Mouse (Mus musculus) midbrain, embryonic 16.5 days (tissue): ENCODE measurements at regions not wholly inside any gene's neighbourhood (a gene's known extent, or its start where the extent isn't known, plus 50 kb on each side); places are given as distances from the start of the nearest gene placed in this dataset.

Experiments used
- ATAC-seq: fragments of 200-750 bp; cut with Nextera tagmentation; 2 replicates; pipeline ENCODE4 v1.8.0; 2017; ENCODE audit warnings: moderate TSS enrichment
- H3K27ac ChIP-seq: fragments of 300-500 bp; sonication (generic); 2 replicates; pipeline ENCODE4 v1.5.1; 2014; ENCODE audit warnings: mild to moderate bottlenecking, low read length, mixed read lengths
- H3K27me3 ChIP-seq: fragments of 300-500 bp; sonication (generic); 2 replicates; pipeline ENCODE4 v1.6.1; 2014; ENCODE audit warnings: low read depth, low read length, mixed read lengths; ENCODE audit not compliant: control insufficient read depth, insufficient read depth
- H3K36me3 ChIP-seq: fragments of 300-500 bp; sonication (generic); 2 replicates; pipeline ENCODE4 v1.6.1; 2014; ENCODE audit warnings: mild to moderate bottlenecking, low read length, moderate library complexity, mixed read lengths; ENCODE audit not compliant: control insufficient read depth, insufficient read depth
- H3K4me1 ChIP-seq: fragments of 300-500 bp; sonication (generic); 2 replicates; pipeline ENCODE4 v1.6.1; 2014; ENCODE audit warnings: mild to moderate bottlenecking, low read length, mixed read lengths; ENCODE audit not compliant: control insufficient read depth, insufficient read depth
- H3K4me2 ChIP-seq: fragments of 300-500 bp; sonication (generic); 2 replicates; pipeline ENCODE4 v1.6.1; 2014; ENCODE audit warnings: mild to moderate bottlenecking, low read length, mixed read lengths
- H3K4me3 ChIP-seq: fragments of 300-500 bp; sonication (generic); 2 replicates; pipeline ENCODE4 v1.5.1; 2014; ENCODE audit warnings: low read depth, mild to moderate bottlenecking, low read length, moderate library complexity, mixed read lengths
- H3K9ac ChIP-seq: fragments of 300-500 bp; sonication (generic); 2 replicates; pipeline ENCODE4 v1.6.1; 2014; ENCODE audit warnings: low read depth, low read length, mixed read lengths
- H3K9me3 ChIP-seq: fragments of 300-500 bp; sonication (generic); replicated peaks from 2 replicates; pipeline ENCODE4 v1.6.1; 2014; ENCODE audit warnings: mild to moderate bottlenecking, low read length, mixed read lengths; ENCODE audit not compliant: control insufficient read depth, poor library complexity, severe bottlenecking
- WGBS: fragments of 180-500 bp; shearing (Covaris S2); extraction: QIAGEN DNeasy Blood & Tissue Kit; methylation state at CpG from one replicate; pipeline ENCODE4 v1.1.7; 2014; 5-methylcytosine and 5-hydroxymethylcytosine counted together

DNA sequence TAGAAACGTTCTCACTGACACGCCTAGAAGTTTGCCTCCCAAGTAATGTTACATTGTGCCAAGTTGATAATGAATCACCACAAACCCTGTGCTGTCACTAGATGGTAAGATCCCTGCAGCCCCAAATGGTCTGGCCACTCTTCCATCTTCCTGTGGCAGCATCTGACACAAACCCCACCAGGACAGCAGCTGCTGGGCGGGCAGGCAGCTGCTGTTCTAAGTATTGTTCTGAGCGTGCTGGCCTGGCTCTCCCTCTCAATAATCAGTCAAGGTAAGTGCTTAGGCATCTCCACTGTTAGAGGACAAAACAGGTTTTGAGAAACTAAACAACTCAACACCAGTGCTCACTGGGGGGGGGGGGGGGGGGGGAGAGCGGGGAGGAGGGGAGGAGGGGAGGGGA is 375.7 kb upstream of the Smim15 start:
- no peak overlapping the region for H3K4me3 ChIP-seq
- no peak for ATAC-seq
- 73% methylated on average over 4 of the region's 5 CpGs for WGBS

GRCm38 (mm10) chr13:107665775-107666174 is 378.5 kb upstream of the Smim15 start:
- 83% methylated on average over 6 of the region's 6 CpGs for WGBS

More for the DNA sequence above, 375.7 kb upstream of the Smim15 start:
- no peak overlapping the region for H3K9ac ChIP-seq
- peaks cover 13% of the 10 kb centered on the region for H3K4me1 ChIP-seq
- H3K4me2 ChIP-seq = no peak overlapping the region
- H3K27me3 ChIP-seq = no peaks in the 10 kb centered on the region
- H3K9me3 ChIP-seq = no peaks in the 10 kb centered on the region
- no peaks in the 10 kb centered on the region for H3K36me3 ChIP-seq
- no peak overlapping the region for H3K27ac ChIP-seq

DNA sequence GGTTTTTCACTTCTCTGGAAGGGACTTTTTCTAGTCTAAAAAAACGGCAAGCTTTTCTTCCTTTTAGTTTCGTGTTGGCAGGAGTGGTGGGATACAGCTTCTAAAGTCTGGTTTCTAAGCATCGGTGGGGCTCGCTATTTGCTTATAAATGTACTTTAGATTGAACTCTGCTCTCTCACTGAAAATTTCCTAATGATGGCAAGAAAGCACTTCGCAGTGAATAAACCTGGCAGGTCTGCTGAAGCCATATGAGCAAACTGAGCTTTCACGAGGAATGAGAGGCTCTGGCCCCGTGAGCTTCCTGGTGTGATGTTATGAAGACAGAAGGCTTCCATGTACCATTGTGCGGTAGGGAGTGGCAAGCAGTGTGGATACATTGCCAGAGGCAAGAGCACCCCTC is 380.0 kb upstream of the Smim15 start:
- Histone ChIP-seq H3K4me2 (peak overlapping the region; percentile 33), H3K9me3 (no peaks in the 10 kb centered on the region), H3K4me1 (peaks cover 22% of the 10 kb centered on the region), H3K9ac (peak overlapping the region; percentile 7; the same call in 1 of the 2 replicates), H3K4me3 (no peak overlapping the region), H3K27ac (peak overlapping the region; percentile 57), H3K27me3 (no peaks in the 10 kb centered on the region), H3K36me3 (no peaks in the 10 kb centered on the region)
- WGBS = 29% methylated on average over 8 of the region's 8 CpGs
- ATAC-seq = no peak

More at GRCm38 (mm10) chr13:107665775-107666174, 378.5 kb upstream of the Smim15 start:
- no peak overlapping the region for H3K4me2 ChIP-seq
- no peak overlapping the region for H3K9ac ChIP-seq
- no peaks in the 10 kb centered on the region for H3K36me3 ChIP-seq
- no peak overlapping the region for H3K27ac ChIP-seq
- ATAC-seq = no peak
- no peak overlapping the region for H3K4me3 ChIP-seq
- no peaks in the 10 kb centered on the region for H3K27me3 ChIP-seq
- no peaks in the 10 kb centered on the region for H3K9me3 ChIP-seq
- peaks cover 22% of the 10 kb centered on the region for H3K4me1 ChIP-seq

- Histone ChIP-seq H3K27ac (peak overlapping the region; percentile 57), H3K4me1 (peaks cover 22% of the 10 kb centered on the region), H3K27me3 (no peaks in the 10 kb centered on the region), H3K4me2 (peak overlapping the region; percentile 33), H3K36me3 (no peaks in the 10 kb centered on the region), H3K9ac (peak overlapping the region; percentile 38; the same call in 1 of the 2 replicates), H3K9me3 (no peaks in the 10 kb centered on the region), H3K4me3 (no peak overlapping the region)
- ATAC-seq = peak; percentile 56
- 13% methylated on average over 12 of the region's 12 CpGs for WGBS
Measured at GRCm38 (mm10) chr13:107663745-107664144, 380.5 kb upstream of the Smim15 start.

DNA sequence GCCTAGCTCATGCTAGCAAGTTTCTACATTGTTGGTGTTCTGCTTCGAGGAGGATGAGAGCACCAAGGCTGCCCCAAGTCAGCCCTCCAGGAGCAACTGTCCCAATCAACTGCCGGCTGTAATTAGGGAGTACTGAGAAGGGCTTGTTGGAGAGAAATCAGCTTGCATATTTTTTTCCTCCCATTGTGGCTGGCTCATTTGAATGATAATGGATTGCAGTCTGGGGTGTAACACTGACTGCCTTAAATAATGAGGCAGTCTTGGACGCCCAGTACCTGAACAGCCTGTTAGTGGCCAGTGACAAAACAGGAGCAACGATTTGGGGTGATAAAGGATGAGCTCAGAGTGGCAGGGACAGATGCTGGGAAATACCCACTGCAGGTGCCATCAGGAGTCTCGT is 382.8 kb upstream of the Smim15 start:
- Histone ChIP-seq H3K9ac (no peak overlapping the region), H3K27me3 (no peaks in the 10 kb centered on the region), H3K4me3 (no peak overlapping the region), H3K4me2 (no peak overlapping the region), H3K4me1 (peaks cover 22% of the 10 kb centered on the region), H3K36me3 (no peaks in the 10 kb centered on the region), H3K9me3 (no peaks in the 10 kb centered on the region), H3K27ac (0 out of 2 replicates have a peak overlapping the region, but pooled peaks have one; percentile 11)
- WGBS = 10% methylated on average over 5 of the region's 5 CpGs
- ATAC-seq = peak; percentile 47; the same call in 1 of the 2 replicates

GRCm38 (mm10) chr13:107645865-107646645 is 398.2 kb upstream of the Smim15 start:
- Histone ChIP-seq H3K27me3 (no peaks in the 10 kb centered on the region), H3K36me3 (no peaks in the 10 kb centered on the region)
- WGBS = 1% methylated on average over 27 of the region's 27 CpGs

DNA sequence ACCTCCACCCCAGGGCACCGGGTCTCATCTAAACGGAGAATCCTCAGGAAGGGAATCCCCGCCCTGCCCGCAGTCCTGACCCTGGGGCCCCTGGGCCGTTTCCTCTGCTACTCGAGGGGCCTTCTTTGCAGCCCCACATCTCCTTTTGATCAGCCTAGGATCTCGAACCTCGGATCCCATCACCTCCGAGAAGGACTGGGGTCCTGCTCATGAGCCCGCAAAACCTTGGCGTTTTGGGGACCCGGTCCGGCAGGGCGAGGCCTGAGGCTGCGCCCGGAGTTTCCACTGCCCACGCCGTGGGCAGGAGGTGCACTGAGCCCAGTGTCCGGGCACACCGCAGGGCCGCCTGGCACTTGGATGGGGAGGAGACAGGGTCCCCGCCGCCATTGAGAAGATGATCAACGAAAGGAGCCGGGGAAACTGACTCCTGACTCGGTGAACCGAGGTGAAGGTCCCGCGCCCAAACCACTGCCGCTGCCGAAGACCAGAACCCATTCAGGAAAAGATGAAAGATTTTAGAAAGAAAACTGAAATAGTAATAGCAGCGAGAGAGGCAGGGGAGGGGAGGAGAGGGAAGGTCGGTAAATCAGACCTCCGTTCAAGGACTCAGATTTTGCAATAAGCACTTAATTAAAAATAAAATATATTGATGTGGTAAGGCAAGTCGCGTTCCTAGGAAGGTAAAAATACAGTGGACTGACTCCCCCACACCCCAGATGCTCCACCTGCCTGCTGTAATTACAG is 399.0 kb upstream of the Smim15 start:
- H3K27ac ChIP-seq = peak overlapping the region; percentile 53
- H3K9me3 ChIP-seq = no peaks in the 10 kb centered on the region
- peak overlapping the region; percentile 65 for H3K9ac ChIP-seq
- WGBS = 5% methylated on average over 36 of the region's 36 CpGs
- H3K4me1 ChIP-seq = peaks cover 7% of the 10 kb centered on the region; the same call in 1 of the 2 replicates
- H3K27me3 ChIP-seq = no peaks in the 10 kb centered on the region
- ATAC-seq = peak; percentile 19; the same call in 1 of the 2 replicates
- peak overlapping the region; percentile 61 for H3K4me2 ChIP-seq
- H3K36me3 ChIP-seq = no peaks in the 10 kb centered on the region
- H3K4me3 ChIP-seq = peak overlapping the region; percentile 36

More at GRCm38 (mm10) chr13:107645865-107646645, 398.2 kb upstream of the Smim15 start:
- peak; percentile 69 for ATAC-seq
- Histone ChIP-seq H3K27ac (peak overlapping the region; percentile 53), H3K4me3 (peak overlapping the region; percentile 36), H3K9me3 (no peaks in the 10 kb centered on the region), H3K4me1 (peaks cover 7% of the 10 kb centered on the region; the same call in 1 of the 2 replicates), H3K9ac (peak overlapping the region; percentile 65), H3K4me2 (peak overlapping the region; percentile 61)

GRCm38 (mm10) chr13:107644705-107645104 is 399.5 kb upstream of the Smim15 start:
- Histone ChIP-seq H3K36me3 (no peaks in the 10 kb centered on the region), H3K4me2 (peak overlapping the region; percentile 61), H3K27ac (peak overlapping the region; percentile 53; the same call in 1 of the 2 replicates), H3K4me1 (peaks cover 7% of the 10 kb centered on the region; the same call in 1 of the 2 replicates), H3K9me3 (no peaks in the 10 kb centered on the region), H3K27me3 (no peaks in the 10 kb centered on the region), H3K9ac (peak overlapping the region; percentile 65), H3K4me3 (peak overlapping the region; percentile 36)
- no peak for ATAC-seq
- WGBS = 54% methylated on average over 12 of the region's 12 CpGs
